ENCODE assay signal across 17 mouse cellular contexts in genomic region chr1:36017656-36018055, GRCm38 (mm10). TPM values are rescaled to one million over a fixed set of nuclear protein-coding genes. Genes with fewer than 3 reads are reported as not detected.
A peak's percentile ranks its signal among the peaks of the same experiment; 100 is the strongest.
DNase-seq lines count a peak whose midpoint lies in the region.
"Had no signal": no experiment of that assay in that cellular context is flagged by ENCODE, and none has a peak within 500 bp of the region (broad histone marks: within the 10 kb centered on the region; RNA-seq: fewer than 3 reads in every experiment).

No protein-coding gene starts in this region.

- H3K27me3 ChIP-seq in embryonic facial prominence, embryonic 10.5 days (replicated peaks; ENCODE audit: low read depth, poor library complexity, severe bottlenecking) = no peaks in the 10 kb centered on the region
- H3K27me3 ChIP-seq in limb, embryonic 10.5 days (ENCODE audit: low read depth, poor library complexity, severe bottlenecking) = no peaks in the 10 kb centered on the region
- H3K27me3 ChIP-seq: forebrain, embryonic 13.5 days; hindbrain, embryonic 13.5 days; liver, embryonic 12.5 days had no signal

- H3K9me3 ChIP-seq in embryonic facial prominence, embryonic 10.5 days = peaks cover 2% of the 10 kb centered on the region; the same call in 1 of the 2 replicates
- H3K9me3 ChIP-seq in limb, embryonic 10.5 days (replicated peaks) = no peaks in the 10 kb centered on the region
- H3K9me3 ChIP-seq: liver, embryonic 12.5 days had no signal

- WGBS in embryonic facial prominence, embryonic 10.5 days = 45% methylated on average over 3 of the region's 3 CpGs
- WGBS in limb, embryonic 10.5 days = 48% methylated on average over 3 of the region's 3 CpGs

- DNase-seq in heart, adult 11 months = peak; percentile 80
- no peak for DNase-seq in heart, postnatal 36 days
- peak; percentile 20 to 32 for DNase-seq in kidney, adult 8-10 months
- DNase-seq in kidney, adult 11 months = no peak
- no peak for DNase-seq in embryonic facial prominence, embryonic 10.5 days (ENCODE audit: low spot score)
- no peak for DNase-seq in limb, embryonic 10.5 days (ENCODE audit: low spot score)
- DNase-seq in right cerebral cortex, postnatal 25 days = no peak
- no peak for DNase-seq in testis, postnatal 10 days (ENCODE audit: low spot score)
- DNase-seq: cerebellum, adult 2 months; gastrocnemius, postnatal 14 days; right cerebral cortex, adult 18-20 months; thymus, adult 18-20 months had no signal

- peaks cover 50% of the 10 kb centered on the region for H3K4me1 ChIP-seq in embryonic facial prominence, embryonic 10.5 days
- H3K4me1 ChIP-seq in limb, embryonic 10.5 days = peaks cover 44% of the 10 kb centered on the region
- H3K4me1 ChIP-seq: liver, embryonic 12.5 days had no signal

- no peaks in the 10 kb centered on the region for H3K36me3 ChIP-seq in embryonic facial prominence, embryonic 10.5 days (replicated peaks)
- H3K36me3 ChIP-seq in limb, embryonic 10.5 days = no peaks in the 10 kb centered on the region
- H3K36me3 ChIP-seq: hindbrain, embryonic 13.5 days; liver, embryonic 12.5 days had no signal

- intact Hi-C loops in heart, postnatal 36 days (cut with DNase I) = no loop called here

- no peak overlapping the region for H3K4me3 ChIP-seq in embryonic facial prominence, embryonic 10.5 days
- peak overlapping the region; percentile 11; the same call in 1 of the 2 replicates for H3K4me3 ChIP-seq in limb, embryonic 10.5 days
- H3K4me3 ChIP-seq: forebrain, embryonic 13.5 days; hindbrain, embryonic 13.5 days; left cerebral cortex, adult 2 months; liver, embryonic 12.5 days had no signal

- H3K27ac ChIP-seq in embryonic facial prominence, embryonic 10.5 days (replicated peaks) = peak overlapping the region; percentile 83
- H3K27ac ChIP-seq in limb, embryonic 10.5 days = peak overlapping the region; percentile 79
- H3K27ac ChIP-seq: forebrain, embryonic 13.5 days; hindbrain, embryonic 13.5 days; left cerebral cortex, adult 2 months; liver, embryonic 12.5 days; macrophage had no signal

RNA-seq across cellular contexts. Expression of gene Hs6st1, which starts 50.5 kb away (rescaled TPM):
- total RNA-seq in heart, postnatal 36 days (2021) = 10 to 100 TPM; 21.3 to 23.1 TPM
- polyA plus RNA-seq in embryonic facial prominence, embryonic 10.5 days (2016; fragmentation: Nextera tagmentation; extraction: Ambion mirVana) = 3.9 and 4.5 TPM in 2 replicates
- polyA plus RNA-seq in limb, embryonic 10.5 days (2016; fragmentation: Nextera tagmentation; extraction: Ambion mirVana) = 3.0 and 3.6 TPM in 2 replicates

Comparison
In these comparisons a context has a peak if more than half of its experiments do, and no peak if none do; other contexts are left out.
1. DNase-seq: peak in heart, adult 11 months (single experiment) and kidney, adult 8-10 months (2 of 2); none in heart, postnatal 36 days (0 of 2), kidney, adult 11 months (single experiment), embryonic facial prominence, embryonic 10.5 days (single experiment), limb, embryonic 10.5 days (single experiment), right cerebral cortex, postnatal 25 days (single experiment) and testis, postnatal 10 days (single experiment).